Mouse (Mus musculus) mouse embryonic stem cell (cell line): ENCODE measurements around the gene Asb2.

Source experiments
- in situ Hi-C, 2 experiments: fragments of 300-500 bp; cut with MboI; formaldehyde crosslinking; loops; 1 replicate in 1 of 2; 3 replicates in 1 of 2; pipeline ENCODE4 v1.14.3; 2019 to 2020; ENCODE audit warnings: low sequenced_read_pairs in 2 of 2, low pct_unique_long_range_greater_than_20kb in 1 of 2, mixed read lengths in 1 of 2; ENCODE audit not compliant: unreplicated experiment in 1 of 2

Gene Asb2

DNA sequence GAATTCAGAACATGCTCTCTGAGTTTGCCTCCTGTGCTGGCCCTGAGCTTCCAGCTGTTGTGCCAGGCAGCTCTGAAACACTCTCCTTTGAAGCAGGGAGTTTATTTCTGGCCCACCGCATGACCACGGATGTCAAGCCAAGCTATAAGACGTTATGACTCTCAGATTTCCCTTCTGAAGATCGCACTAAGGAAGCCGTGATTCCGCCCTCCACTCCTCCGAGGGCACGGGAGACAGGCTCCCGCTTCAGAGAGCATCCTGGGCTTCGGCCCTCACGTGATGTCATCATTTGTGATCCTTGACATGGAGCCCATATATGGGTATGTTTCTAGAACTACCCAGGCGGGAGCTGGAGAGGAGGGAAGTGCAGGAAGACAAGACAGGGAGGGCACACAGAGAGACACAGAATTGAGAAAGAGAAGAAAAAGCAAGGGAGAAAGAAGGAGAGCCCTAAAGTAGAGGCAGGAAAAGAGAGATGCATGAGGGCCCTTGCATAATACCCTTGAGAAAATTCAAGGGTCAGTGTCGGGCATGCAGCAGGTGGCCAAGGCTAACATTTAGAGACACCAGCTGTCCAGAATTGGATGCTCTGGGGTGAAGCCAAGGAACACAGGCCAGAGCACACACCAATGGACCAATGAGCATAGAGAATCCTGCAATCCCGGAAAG, at the start of gene Asb2:
Gene Asb2 (minus strand): TSS at position 256 of the 669 bp plus-strand sequence.
- in situ Hi-C loops, result no loop called here

DNA sequence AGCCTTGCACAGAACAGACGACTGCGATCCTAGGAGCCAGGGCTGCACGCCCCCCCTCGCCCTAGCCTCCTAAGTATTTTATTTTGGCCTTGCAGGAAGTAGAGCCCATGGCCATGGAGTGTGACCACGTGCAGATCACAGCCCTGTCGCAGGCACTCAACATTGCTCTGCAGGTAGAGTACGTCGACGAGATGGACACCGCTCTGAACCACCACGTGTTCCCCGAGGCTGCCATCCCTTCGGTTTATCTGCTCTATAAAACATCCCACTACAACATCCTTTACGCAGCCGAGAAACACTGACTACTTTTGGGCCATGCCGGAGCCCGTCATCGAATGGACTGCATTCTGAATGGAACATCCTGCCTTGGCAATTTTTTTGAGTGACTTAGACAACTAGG, 48.3 kb upstream of the Asb2 start:
- in situ Hi-C loops, result no loop called here

DNA sequence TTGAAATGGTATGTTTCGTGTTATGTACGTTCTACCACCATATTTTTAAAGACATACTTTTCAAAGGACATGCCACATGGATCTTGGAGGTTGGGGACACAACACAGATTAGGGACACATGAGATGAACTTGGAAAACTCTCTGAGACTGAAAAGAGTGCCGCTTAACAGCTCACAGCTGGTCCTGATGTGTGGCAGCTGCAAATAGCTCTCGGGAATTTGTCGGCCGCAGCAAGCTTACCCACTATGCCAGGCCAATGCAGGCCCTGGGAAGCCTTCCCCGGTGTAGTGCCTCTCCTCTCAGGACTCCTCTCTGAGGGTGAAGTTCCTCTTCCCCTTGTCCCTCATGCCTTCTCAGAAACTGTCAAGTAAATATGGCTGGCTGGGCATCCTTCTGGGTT, 41.0 kb upstream of the Asb2 start:
- in situ Hi-C loops, result no loop called here

DNA sequence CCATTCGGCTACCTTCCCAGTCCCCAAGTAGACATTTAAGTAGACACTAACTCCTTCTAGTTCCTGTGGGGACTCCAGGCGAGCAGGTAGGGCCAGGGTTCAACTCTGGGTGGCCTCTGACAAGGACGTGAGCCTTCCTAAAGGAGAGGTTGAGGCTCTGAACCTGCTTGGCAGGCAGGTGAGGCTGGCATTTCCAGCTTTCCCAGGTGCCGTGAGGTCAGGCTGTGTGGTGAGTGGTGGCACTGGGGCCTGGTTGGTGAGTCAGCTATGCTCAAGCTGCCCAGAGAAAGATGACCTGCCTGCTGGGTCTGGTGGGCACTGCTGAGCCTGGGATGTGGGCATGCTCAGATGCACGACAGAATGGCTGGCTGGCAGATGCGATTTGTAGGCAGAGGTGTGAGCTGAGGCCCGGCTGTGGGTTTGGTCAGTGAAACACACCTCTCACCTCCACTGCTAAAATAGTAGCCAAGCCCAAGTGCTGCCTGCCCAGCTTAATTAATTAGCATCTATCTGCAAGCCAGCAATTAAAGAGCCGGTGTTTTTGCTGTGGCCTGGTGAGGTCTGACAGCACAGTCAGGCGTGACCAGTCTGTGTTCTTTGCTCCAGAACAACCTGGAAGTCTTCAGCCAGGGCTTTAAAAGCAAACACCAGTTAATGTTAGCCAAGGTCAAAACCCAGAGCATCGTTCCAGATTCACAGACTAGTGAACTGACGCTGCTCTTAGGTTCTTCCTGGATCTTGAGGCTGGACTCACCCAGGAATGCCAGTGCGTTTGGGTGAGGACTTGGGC, 39.9 kb upstream of the Asb2 start:
- in situ Hi-C loops, result no loop called here

DNA sequence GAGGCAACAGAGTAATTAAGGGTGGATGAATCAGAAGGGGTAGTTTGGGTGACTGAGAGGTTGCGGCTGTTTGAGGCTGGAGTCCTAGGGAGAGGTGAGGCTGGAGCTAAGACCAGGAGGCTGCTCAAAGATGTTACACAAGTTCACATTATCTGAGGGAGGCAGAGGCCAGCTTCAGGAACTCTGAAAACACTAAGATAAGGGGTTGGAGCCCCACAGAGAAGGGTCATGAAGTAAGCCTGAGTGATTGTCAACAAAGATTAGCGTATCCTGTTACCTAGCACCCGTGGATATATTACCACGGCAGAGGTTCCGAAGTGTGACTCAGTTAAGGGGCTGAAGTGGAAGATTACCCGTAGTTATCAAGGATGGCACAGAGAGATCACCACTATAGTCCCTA, 37.7 kb upstream of the Asb2 start:
- in situ Hi-C loops, result no loop called here

DNA sequence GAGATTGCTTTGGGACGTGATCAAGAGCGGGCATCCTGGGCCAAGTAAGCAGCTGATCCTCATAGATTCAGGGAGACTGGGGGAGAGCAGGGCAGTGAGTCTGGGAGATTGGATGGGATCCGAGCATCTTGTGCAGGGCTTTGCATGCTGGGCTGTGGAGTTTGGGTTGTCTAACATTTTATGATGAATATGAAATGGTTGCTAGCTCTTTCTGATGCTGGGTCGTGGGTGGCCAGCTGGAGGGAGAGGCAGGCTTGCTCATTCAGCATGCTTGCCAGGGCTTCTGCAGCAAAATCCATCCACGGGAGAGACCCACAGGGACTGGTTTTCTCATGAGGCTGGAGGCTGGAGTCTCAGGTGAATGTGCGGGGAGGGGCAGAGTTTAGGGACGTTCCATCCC, 35.3 kb upstream of the Asb2 start:
- in situ Hi-C loops, result no loop called here

DNA sequence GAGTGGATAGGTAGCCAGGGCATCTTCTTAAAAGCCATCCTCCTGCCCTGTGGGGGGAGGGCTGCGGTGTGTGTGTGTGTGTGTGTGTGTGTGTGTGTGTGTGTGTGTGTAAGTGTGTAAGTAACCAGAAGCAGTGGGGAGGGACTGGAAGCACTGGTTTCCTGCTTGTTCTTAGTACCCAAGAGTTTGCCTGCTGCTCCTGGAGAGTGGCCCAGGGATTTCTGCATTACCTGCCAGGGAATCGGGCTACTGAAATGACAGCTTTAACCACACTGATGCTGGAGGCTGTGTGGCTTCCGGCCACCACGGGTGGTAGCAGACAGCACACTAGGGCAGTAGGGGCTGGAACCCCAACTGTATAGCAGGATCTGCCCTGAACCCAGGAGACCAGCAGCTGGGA, 34.2 kb upstream of the Asb2 start:
- in situ Hi-C loops, result no loop called here

DNA sequence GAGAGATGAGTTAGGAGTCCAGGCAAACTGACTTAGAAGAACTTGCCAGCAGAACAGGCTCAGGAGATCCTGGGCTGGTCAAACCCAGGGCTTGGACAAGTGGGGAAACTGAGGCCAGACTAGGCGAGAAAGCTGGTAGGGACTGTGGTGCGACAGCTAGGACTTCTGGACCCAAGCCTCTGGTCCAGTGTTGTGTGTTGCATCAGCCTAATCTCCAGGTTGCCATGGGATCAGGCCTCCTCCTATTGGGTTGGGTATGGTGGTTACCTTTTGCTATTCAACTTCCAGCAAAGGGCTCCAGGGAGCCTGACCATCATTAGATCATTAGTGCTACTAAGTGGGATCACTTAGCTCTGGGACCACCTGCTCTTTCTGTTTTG, 33.5 kb upstream of the Asb2 start:
- in situ Hi-C loops, result no loop called here

DNA sequence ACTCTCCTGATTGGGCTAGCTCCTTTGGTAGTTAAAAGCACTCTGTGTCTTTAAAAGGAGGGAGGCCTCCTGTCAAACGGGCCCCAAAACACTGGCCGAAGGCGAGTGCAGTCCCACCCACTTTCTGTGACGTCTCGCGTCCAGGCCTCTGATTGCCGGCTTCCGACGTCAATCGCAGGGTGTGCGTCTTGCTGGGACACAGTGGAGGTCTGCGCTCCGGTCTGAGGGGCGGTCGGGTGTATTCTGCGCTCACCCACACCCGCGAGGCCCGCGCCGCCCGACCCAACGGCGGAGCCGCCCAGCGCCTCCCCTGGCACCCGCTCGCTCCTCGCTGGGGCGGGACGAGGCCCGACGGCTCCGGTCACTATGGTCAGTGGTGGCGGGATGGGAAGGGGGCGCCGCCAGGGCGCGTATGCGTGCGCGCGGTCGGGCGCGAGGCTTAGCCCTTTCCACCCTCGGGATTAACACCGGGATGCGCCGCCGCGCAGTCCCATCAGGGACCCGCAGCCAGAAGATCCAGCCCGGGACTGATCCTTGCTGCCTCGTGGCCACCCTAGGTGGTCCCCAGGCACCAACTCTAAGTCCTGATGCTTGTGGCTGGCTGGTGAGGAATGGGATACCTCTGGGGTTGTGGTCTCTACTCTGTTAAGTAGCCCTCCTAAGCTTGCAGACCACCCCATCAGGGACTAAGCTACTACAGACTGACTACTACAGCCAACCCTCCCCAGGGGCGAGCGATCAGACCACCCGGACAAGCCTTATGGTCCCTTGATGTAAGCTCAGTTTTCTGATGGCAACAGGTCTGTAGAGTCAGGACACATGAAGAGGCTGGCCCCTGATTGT, 32.9 kb upstream of the Asb2 start, which contains the start of gene Otub2:
Gene Otub2 (plus strand): TSS at position 178 of the 843 bp plus-strand sequence.
- in situ Hi-C loops, result no loop called here

DNA sequence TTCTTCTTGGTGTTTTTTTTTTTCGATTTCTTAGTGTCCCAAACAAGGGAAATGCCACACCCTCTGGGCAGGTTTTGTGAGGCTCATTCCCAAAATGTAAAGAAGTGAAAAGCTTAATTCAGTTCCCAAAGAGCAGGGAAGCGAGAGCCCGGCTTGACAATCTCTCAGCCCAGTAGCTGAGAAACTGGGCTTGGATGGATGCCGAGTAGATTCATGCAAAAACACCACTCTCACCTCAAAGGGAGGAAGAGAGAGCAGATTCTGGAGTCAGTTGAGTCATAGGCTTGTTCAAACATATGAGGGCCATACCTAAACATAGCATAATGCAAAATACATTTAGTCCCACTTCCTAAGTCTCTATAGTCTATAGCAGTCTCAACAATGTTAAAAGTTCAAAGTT, 24.4 kb upstream of the Asb2 start:
- in situ Hi-C loops, result no loop called here

DNA sequence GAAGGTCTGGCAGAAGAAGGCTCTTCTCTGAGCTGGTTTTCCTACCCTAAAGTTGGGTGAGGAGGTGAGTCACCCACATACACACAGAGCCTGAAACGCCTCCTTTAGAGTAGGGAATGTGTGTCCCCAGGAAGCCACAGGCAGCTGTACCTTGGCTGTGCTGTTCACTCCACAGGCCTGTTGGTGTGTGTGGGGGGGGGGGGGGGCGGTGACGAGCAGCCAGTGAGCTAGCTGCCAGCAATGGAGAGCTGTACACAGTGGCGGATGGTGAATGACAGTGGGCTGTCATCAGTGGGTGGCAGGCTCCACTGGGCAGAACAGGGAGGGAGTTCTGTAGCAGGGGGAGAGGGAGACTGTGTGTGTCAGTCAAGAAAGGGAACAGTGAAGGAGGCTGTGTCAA, 21.0 kb upstream of the Asb2 start:
- in situ Hi-C loops, result no loop called here

DNA sequence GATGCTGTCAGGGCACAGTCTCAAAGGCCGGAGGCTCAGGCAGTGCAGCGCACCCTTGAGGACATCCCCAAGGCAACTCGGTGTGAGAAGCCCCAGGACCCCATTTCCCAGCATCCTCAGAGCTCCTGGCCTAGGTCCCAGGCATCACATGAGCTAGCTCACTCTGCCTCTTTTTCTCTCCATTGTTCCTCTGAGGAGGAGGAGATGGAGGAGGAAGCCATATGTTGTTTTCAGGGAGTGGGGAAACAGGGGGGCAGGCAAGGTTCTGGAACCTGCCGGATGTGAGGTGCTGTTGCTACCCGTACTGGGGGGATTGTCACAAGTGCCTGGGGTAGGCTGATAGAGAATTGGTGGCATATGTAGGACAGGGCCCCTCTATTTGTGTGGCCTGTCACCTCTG, 20.3 kb upstream of the Asb2 start:
- in situ Hi-C loops, result no loop called here

DNA sequence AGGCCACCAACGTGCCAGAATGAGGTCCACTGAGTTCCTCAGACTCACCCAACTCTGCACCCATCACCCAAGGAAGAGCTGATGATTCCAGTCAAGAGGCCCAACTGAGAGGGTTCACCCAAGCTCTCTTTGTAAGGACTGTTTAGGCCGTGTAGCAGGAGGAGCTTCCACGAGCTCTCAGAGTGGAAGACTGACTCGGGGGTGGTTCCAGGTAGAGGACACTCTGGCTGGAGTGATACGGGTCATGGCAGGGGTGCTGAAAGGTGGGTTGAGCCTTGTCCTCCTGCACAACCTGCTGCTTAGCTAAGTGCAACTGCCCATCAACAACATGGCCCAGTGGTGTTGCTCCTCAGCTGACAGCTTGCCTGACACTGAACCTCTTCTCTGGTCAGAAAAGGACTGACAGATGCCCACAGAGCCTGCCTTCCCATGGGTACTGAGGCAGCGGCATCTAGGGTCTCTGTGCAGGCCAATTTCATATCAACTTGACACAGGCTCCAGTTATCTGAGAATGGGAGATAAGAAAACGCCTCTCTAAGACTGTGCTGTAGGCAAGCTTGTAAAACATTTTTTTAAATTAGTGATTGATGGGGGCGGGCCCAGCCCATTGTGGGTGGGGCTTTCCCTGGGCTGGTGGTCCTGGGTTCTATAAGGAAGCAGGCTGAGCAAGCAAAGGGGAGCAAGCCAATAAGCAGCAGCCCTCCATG, 17.9 kb upstream of the Asb2 start:
- in situ Hi-C loops, result no loop called here

DNA sequence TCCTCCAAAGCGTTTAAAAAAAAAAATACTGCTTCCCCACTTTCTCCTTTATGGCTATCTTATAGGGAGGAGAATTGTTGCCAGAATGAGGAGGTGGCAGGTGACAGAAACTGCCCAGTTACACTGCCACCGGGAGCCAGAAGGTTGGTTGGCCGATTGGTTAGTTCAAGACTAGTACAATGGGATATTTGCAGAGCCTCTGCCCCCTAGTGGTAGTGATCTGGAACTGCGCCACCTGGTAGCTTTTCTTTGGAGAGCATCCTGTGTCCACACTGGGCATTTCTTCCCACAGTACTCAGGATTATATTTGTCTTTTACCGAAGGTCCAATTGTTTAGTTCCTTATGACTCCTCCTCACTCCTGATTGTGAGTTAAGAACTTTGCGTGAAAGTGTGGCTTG, 15.9 kb upstream of the Asb2 start:
- in situ Hi-C loops, result no loop called here

DNA sequence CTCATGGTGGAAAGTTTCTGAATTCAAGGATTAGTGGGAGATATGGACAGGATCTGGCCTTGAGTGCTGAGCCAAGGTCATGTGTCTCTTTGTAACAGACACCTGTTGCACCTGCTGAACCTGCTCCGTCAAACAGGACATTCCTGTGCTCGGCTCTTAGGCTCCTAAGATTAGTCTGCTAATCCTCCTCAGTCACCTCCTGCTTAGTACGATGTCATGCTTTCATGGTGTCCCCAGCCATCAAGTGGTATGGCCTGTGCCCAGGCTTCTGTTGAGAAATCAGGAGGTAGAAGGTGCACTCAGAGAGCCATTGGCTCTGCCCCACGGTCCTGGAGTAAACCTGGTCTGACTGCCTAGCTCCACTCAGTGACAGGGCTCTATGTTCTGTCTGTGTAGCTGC, 15.1 kb upstream of the Asb2 start:
- in situ Hi-C loops, result no loop called here

DNA sequence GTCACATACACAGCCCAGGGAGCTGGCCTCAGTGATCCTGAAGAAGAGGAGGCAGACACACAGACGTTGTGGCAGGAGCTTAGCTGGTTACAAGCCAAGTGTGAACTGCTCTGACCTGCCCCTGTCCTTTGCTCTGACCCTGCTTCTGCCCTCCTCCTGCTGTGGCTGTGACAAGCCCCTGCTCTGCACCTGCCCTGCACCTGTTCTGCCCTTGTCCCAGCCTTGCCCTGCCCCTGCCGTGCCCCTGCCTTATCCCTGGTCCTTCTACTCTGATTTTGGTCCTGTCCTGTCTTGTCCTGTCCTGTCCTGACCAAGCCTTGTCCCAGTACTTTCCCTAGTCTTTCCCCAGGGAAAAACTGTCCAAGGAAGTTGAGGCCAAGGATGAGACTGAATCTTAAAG, 13.0 kb upstream of the Asb2 start:
- in situ Hi-C loops, result no loop called here

DNA sequence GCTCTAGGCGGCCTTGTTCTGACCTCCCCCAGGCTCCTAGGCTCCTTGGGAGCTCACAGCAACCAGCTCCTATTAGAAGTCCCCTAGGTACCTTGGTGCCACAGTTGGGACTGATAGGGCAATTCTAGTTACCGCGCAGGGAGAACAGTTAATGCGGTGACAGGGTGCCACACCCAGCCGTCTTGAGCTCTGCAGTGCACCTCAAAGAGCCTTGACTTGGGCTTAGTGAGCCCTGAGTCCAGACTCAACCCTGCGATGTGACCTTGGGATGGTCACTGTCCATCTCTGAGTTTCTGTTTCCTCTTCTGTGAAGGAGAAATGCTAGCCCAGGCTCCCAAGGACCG, 12.5 kb upstream of the Asb2 start:
- in situ Hi-C loops, result no loop called here

DNA sequence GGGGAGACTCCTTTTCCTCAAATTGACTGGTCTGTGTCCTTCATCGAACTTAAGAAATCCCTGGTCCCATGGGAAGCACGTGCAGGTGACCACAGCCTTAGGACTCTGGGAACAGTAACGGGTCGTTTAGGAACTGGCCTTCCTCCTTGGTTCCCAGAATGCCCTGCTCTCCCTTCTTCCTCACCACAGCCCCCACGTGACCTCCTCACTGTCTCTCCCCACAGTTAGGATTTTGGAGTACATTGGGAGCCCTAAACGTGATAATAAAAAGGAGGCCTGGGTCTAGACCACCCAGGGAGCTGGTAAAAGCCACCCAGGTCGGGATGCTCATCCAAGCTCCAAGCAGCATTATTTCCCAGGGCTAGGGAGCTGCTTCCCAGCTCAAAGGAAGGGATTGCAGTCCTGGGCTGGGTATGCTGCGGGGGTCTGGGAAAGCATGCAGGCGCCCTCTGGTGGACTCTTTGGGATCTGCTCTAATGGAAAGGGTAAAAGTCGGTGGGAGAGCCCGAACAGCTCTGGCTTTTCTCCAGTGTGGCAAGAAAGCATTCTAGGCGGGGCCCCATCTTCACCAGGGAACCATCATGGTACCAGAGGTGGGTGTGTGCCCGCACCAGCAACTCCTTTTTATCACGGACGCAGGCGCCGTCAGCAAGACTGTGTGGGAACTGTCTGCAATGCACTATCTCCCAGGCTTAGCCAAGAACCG, 12.0 kb upstream of the Asb2 start:
- in situ Hi-C loops, result no loop called here
